Mouse (Mus musculus) embryonic facial prominence, embryonic 12.5 days (tissue): ENCODE data around the gene Rsg1. TPM values are rescaled to one million over a fixed set of nuclear protein-coding genes. Genes with fewer than 3 reads are reported as not detected.
A peak's percentile ranks its signal among the peaks of the same experiment; 100 is the strongest.

Experiments used
- ATAC-seq: fragments of 200-750 bp; cut with Nextera tagmentation; 2 replicates; pipeline ENCODE4 v1.8.0; 2017; ENCODE audit not compliant: insufficient number of reproducible peaks, insufficient read depth, low FRiP score, low TSS enrichment
- H3K27ac ChIP-seq: fragments of 300-500 bp; sonication (generic); 2 replicates; pipeline ENCODE4 v1.5.1; 2016; ENCODE audit warnings: mild to moderate bottlenecking
- H3K27me3 ChIP-seq: fragments of 300-500 bp; sonication (generic); 2 replicates; pipeline ENCODE4 v1.6.1; 2016; ENCODE audit warnings: mild to moderate bottlenecking, moderate library complexity
- H3K36me3 ChIP-seq: fragments of 300-500 bp; sonication (generic); 2 replicates; pipeline ENCODE4 v1.6.1; 2016; ENCODE audit warnings: mild to moderate bottlenecking
- H3K4me1 ChIP-seq: fragments of 300-500 bp; sonication (generic); 2 replicates; pipeline ENCODE4 v1.6.1; 2016
- H3K4me2 ChIP-seq: fragments of 300-500 bp; sonication (generic); replicated peaks from 2 replicates; pipeline ENCODE4 v1.6.1; 2016; ENCODE audit warnings: mild to moderate bottlenecking, moderate library complexity
- H3K4me3 ChIP-seq: fragments of 300-500 bp; sonication (generic); 2 replicates; pipeline ENCODE4 v1.5.1; 2016; ENCODE audit warnings: mild to moderate bottlenecking
- H3K9ac ChIP-seq: fragments of 300-500 bp; sonication (generic); 2 replicates; pipeline ENCODE4 v1.6.1; 2016; ENCODE audit warnings: mild to moderate bottlenecking, moderate library complexity
- H3K9me3 ChIP-seq: fragments of 300-500 bp; sonication (generic); 2 replicates; pipeline ENCODE4 v1.6.1; 2016; ENCODE audit warnings: mild to moderate bottlenecking, moderate library complexity
- WGBS: fragments of 180-500 bp; shearing (Covaris S2); methylation state at CpG from one replicate; pipeline ENCODE4 v1.1.7; 2016; 5-methylcytosine and 5-hydroxymethylcytosine counted together
- polyA plus RNA-seq: library from polyadenylated mRNA; unstranded; fragments of >200 nt; fragmentation: Nextera tagmentation; extraction: Ambion mirVana; gene quantifications from 2 replicates; pipeline ENCODE4 v1.2.1, GENCODE M21; 2016

Gene Rsg1
- polyA plus RNA-seq, 1 experiment from 2014 or later: 8.6 TPM

GRCm38 (mm10) chr4:141186923-141187836, 26.6 kb upstream of the Rsg1 start:
- no peak overlapping the region for H3K9ac ChIP-seq
- H3K9me3 ChIP-seq: no peaks in the 10 kb centered on the region
- no peaks in the 10 kb centered on the region for H3K27me3 ChIP-seq
- H3K4me1 ChIP-seq: peaks cover 17% of the 10 kb centered on the region
- peaks cover 42% of the 10 kb centered on the region for H3K36me3 ChIP-seq
- H3K27ac ChIP-seq: peak overlapping the region; percentile 76
- no peak overlapping the region for H3K4me3 ChIP-seq
- whole genome bisulfite sequencing: 32% methylated on average over 9 of the region's 9 CpGs
- H3K4me2 ChIP-seq: no peak overlapping the region
- no peak for ATAC-seq

- H3K4me1 ChIP-seq: peaks cover 12% of the 10 kb centered on the region
- H3K9ac ChIP-seq: no peak overlapping the region
- no peaks in the 10 kb centered on the region for H3K9me3 ChIP-seq
- WGBS: 85% methylated on average over 7 of the region's 7 CpGs
- no peaks in the 10 kb centered on the region for H3K27me3 ChIP-seq
- no peak overlapping the region for H3K4me2 ChIP-seq
- H3K27ac ChIP-seq: no peak overlapping the region
- peaks cover 45% of the 10 kb centered on the region for H3K36me3 ChIP-seq
- no peak for ATAC-seq
- no peak overlapping the region for H3K4me3 ChIP-seq
These were observed 22.5 kb upstream of the Rsg1 start for GRCm38 (mm10) chr4:141191294-141191693.

- no peaks in the 10 kb centered on the region for H3K4me1 ChIP-seq
- no peak overlapping the region for H3K4me3 ChIP-seq
- WGBS: 94% methylated on average over 6 of the region's 6 CpGs
- H3K27ac ChIP-seq: no peak overlapping the region
- no peaks in the 10 kb centered on the region for H3K27me3 ChIP-seq
- H3K9ac ChIP-seq: no peak overlapping the region
- no peaks in the 10 kb centered on the region for H3K9me3 ChIP-seq
- peaks cover 75% of the 10 kb centered on the region for H3K36me3 ChIP-seq
- H3K4me2 ChIP-seq: no peak overlapping the region
- no peak for ATAC-seq
These were observed 19.2 kb upstream of the Rsg1 start for GRCm38 (mm10) chr4:141194553-141194952.

- H3K4me1 ChIP-seq: no peaks in the 10 kb centered on the region
- no peak overlapping the region for H3K4me2 ChIP-seq
- 92% methylated on average over 13 of the region's 13 CpGs for WGBS
- H3K9ac ChIP-seq: no peak overlapping the region
- ATAC-seq: no peak
- H3K9me3 ChIP-seq: no peaks in the 10 kb centered on the region
- no peak overlapping the region for H3K27ac ChIP-seq
- no peak overlapping the region for H3K4me3 ChIP-seq
- H3K27me3 ChIP-seq: no peaks in the 10 kb centered on the region
- H3K36me3 ChIP-seq: peaks cover 78% of the 10 kb centered on the region
These were observed 16.6 kb upstream of the Rsg1 start for GRCm38 (mm10) chr4:141196981-141197685.

- no peaks in the 10 kb centered on the region for H3K27me3 ChIP-seq
- WGBS: 95% methylated on average over 12 of the region's 13 CpGs
- no peaks in the 10 kb centered on the region for H3K9me3 ChIP-seq
- H3K4me3 ChIP-seq: no peak overlapping the region
- peaks cover 78% of the 10 kb centered on the region for H3K36me3 ChIP-seq
- ATAC-seq: no peak
- H3K27ac ChIP-seq: no peak overlapping the region
- H3K4me1 ChIP-seq: no peaks in the 10 kb centered on the region
- H3K9ac ChIP-seq: no peak overlapping the region
- no peak overlapping the region for H3K4me2 ChIP-seq
These were observed 16.1 kb upstream of the Rsg1 start for GRCm38 (mm10) chr4:141197686-141198035.

- H3K36me3 ChIP-seq: peaks cover 69% of the 10 kb centered on the region
- H3K27me3 ChIP-seq: no peaks in the 10 kb centered on the region
- H3K9ac ChIP-seq: no peak overlapping the region
- H3K4me2 ChIP-seq: no peak overlapping the region
- 86% methylated on average over 11 of the region's 11 CpGs for WGBS
- ATAC-seq: no peak
- no peak overlapping the region for H3K27ac ChIP-seq
- H3K9me3 ChIP-seq: no peaks in the 10 kb centered on the region
- no peak overlapping the region for H3K4me3 ChIP-seq
- H3K4me1 ChIP-seq: no peaks in the 10 kb centered on the region
These were observed 12.8 kb upstream of the Rsg1 start for GRCm38 (mm10) chr4:141200906-141201305.

- no peak overlapping the region for H3K4me3 ChIP-seq
- no peak for ATAC-seq
- 91% methylated on average over 6 of the region's 6 CpGs for WGBS
- H3K4me2 ChIP-seq: no peak overlapping the region
- H3K27me3 ChIP-seq: no peaks in the 10 kb centered on the region
- H3K9ac ChIP-seq: no peak overlapping the region
- H3K9me3 ChIP-seq: no peaks in the 10 kb centered on the region
- H3K4me1 ChIP-seq: no peaks in the 10 kb centered on the region
- peaks cover 60% of the 10 kb centered on the region for H3K36me3 ChIP-seq
- no peak overlapping the region for H3K27ac ChIP-seq
These were observed 11.6 kb upstream of the Rsg1 start for GRCm38 (mm10) chr4:141202192-141202591.

GRCm38 (mm10) chr4:141204580-141205061, 9.1 kb upstream of the Rsg1 start:
- H3K27ac ChIP-seq: no peak overlapping the region
- no peaks in the 10 kb centered on the region for H3K4me1 ChIP-seq
- H3K9me3 ChIP-seq: no peaks in the 10 kb centered on the region
- H3K4me2 ChIP-seq: no peak overlapping the region
- H3K4me3 ChIP-seq: no peak overlapping the region
- H3K27me3 ChIP-seq: no peaks in the 10 kb centered on the region
- peak; percentile 74; the same call in 1 of the 2 replicates for ATAC-seq
- H3K36me3 ChIP-seq: peaks cover 36% of the 10 kb centered on the region
- H3K9ac ChIP-seq: no peak overlapping the region
- WGBS: 74% methylated on average over 4 of the region's 4 CpGs

GRCm38 (mm10) chr4:141207081-141207480, 6.7 kb upstream of the Rsg1 start:
- no peak overlapping the region for H3K9ac ChIP-seq
- H3K36me3 ChIP-seq: peaks cover 13% of the 10 kb centered on the region
- H3K4me1 ChIP-seq: no peaks in the 10 kb centered on the region
- H3K27ac ChIP-seq: no peak overlapping the region
- ATAC-seq: no peak
- H3K4me2 ChIP-seq: no peak overlapping the region
- H3K4me3 ChIP-seq: no peak overlapping the region
- WGBS: 92% methylated on average over 5 of the region's 5 CpGs
- H3K9me3 ChIP-seq: no peaks in the 10 kb centered on the region
- no peaks in the 10 kb centered on the region for H3K27me3 ChIP-seq

GRCm38 (mm10) chr4:141210524-141211219, 3.1 kb upstream of the Rsg1 start:
- peaks cover 9% of the 10 kb centered on the region; the same call in 1 of the 2 replicates for H3K4me1 ChIP-seq
- H3K9ac ChIP-seq: no peak overlapping the region
- peak overlapping the region; percentile 34 for H3K4me2 ChIP-seq
- no peaks in the 10 kb centered on the region for H3K9me3 ChIP-seq
- H3K27ac ChIP-seq: peak overlapping the region; percentile 61; the same call in 1 of the 2 replicates
- H3K36me3 ChIP-seq: no peaks in the 10 kb centered on the region
- H3K27me3 ChIP-seq: no peaks in the 10 kb centered on the region; the same call in 1 of the 2 replicates
- peak overlapping the region; percentile 22 for H3K4me3 ChIP-seq
- 75% methylated on average over 14 of the region's 14 CpGs for WGBS
- ATAC-seq: no peak

GRCm38 (mm10) chr4:141211646-141212045, 2.1 kb upstream of the Rsg1 start:
- H3K4me1 ChIP-seq: peaks cover 9% of the 10 kb centered on the region; the same call in 1 of the 2 replicates
- 87% methylated on average over 4 of the region's 4 CpGs for WGBS
- no peak for ATAC-seq
- no peaks in the 10 kb centered on the region; the same call in 1 of the 2 replicates for H3K27me3 ChIP-seq
- H3K9me3 ChIP-seq: no peaks in the 10 kb centered on the region
- H3K4me2 ChIP-seq: no peak overlapping the region
- H3K4me3 ChIP-seq: no peak overlapping the region
- H3K36me3 ChIP-seq: no peaks in the 10 kb centered on the region
- no peak overlapping the region for H3K9ac ChIP-seq
- no peak overlapping the region for H3K27ac ChIP-seq
